Mouse (Mus musculus): Measurements from ENCODE around the gene Zfp607a. TPM values are rescaled to one million over a fixed set of nuclear protein-coding genes. Genes with fewer than 3 reads are reported as not detected.

Zfp607a gene
- 5.0 TPM for polyA plus RNA-seq (2014; fragmentation: Illumina TruSeq; extraction: RNeasy Lipid Tissue Mini Kit (QIAGEN cat#74804); ENCODE audit: low replicate concordance)

DNA sequence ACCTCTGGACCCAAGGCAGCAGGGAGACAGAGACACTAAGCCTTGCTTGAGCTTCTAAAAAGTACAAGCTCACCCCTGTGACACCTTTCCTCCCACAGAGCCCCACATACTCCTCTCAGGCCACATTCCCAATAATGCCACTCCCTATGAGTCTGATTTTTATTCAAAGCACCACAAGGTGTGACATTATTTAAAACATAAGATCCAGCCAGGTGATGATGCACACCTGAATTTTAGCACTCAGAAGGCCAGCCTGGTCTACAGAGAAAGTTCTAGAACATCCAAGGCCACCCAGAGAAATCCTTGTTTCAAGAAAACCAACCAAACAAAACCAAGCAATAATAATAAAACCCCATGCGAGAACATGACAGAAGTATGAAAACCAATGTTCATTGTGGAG, at the start of gene Zfp607a:
TSS of gene Zfp607a (plus strand) at position 301 of the 400 bp plus-strand sequence.

DNA sequence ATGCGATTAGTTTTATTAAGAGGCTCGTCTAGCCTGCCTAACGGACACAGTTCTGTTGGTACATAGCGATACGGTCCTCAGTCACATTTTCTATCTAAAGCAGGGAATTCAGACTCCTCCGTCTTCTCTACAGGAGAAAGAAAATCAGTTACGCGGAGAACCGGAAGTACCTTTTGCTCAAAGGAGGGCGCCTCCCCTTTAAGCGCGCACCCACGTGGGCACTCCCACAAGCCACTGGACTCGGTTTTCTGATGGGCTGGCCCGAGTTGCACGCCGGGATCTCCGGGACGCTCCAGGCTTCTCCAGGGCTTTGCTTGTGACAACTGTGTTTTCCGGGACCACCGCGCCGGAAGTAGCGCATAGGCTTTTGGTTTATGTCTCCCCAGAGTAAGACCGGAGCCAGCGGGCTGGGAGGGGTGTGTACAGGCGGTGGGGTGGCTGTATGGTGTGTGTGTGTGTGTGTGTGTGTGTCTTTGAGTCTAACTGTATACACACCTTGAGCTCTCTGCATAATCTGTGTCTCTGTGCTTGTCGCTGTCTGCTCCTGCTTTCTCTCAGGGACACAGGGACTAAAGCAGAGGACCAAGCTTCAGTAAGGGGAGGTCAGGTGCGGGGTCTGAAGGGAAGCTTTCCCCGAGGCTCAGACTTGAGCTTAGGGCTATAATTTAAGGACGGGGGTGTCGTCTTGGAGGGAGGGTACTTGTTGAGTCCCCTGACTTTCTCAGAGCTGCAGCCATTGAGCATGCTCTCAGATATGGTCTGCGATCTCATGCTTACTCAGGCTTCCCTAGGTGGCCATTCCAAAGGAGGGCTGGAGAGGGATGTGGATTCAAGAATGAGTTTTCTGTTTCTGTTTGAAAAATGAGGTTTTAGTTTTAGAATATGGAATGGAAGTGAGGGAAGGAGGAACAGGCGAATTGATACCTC, 18.7 kb upstream of the Zfp607a start, which contains the start of gene Zfp59:
TSS of gene Zfp59 (plus strand) at position 285 of the 927 bp plus-strand sequence.

DNA sequence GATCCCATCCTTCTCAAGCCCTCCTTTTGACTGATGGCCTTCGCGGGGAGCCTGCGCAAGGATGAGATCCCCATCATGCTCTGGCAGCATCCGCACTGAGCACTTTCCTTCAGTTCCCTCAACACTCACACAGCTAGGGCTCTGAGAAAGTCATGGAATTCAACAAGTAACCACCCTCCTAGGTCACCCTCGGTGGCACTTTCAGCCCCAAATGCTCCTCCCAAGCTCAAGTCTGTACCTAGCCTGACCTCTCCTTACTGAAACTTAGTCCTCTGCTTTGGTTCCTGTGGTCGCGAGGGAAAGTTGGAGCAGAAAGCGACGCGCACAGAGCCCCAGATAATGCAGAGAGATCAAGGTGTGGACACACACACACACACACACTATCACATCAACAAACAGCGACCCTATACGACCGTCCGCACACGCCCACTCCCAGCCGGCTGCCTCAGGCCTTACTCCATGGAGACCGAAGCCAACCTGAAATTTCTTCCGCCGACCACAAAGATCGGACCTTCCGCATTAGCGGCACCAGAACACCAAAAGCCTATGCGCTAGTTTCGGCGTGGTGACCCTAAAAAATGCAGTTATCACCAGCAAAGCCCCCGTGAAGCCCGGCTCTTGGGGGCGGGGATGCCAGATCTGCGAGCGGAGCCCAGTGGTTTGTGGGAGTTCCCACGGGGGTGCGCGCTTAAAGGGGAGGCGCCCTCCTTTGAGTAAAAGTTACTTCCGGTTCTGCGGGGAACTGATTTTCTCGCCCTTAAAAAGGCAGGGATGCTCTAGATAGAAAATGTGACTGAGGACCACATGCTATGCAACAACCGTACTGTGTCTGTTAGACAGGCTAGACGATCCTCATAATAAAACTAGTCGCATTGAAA, 71.7 kb downstream of the Zfp607a start, which contains the start of gene Zfp974:
TSS of gene Zfp974 (minus strand) at position 643 of the 878 bp plus-strand sequence.

Other genes starting within 250 kb of the Zfp607a start
- not detected for gene Ttc9b, start 203.6 kb upstream of the Zfp607a start, polyA plus RNA-seq (2014; fragmentation: Illumina TruSeq; extraction: RNeasy Lipid Tissue Mini Kit (QIAGEN cat#74804); ENCODE audit: low replicate concordance)
- not detected for gene Map3k10, start 182.9 kb upstream of the Zfp607a start, polyA plus RNA-seq (2014; fragmentation: Illumina TruSeq; extraction: RNeasy Lipid Tissue Mini Kit (QIAGEN cat#74804); ENCODE audit: low replicate concordance)
- gene Zfp607b, start 168.2 kb upstream of the Zfp607a start, polyA plus RNA-seq (2014; fragmentation: Illumina TruSeq; extraction: RNeasy Lipid Tissue Mini Kit (QIAGEN cat#74804); ENCODE audit: low replicate concordance), result 1.2 TPM
- gene Zfp60, start 126.1 kb upstream of the Zfp607a start, polyA plus RNA-seq (2014; fragmentation: Illumina TruSeq; extraction: RNeasy Lipid Tissue Mini Kit (QIAGEN cat#74804); ENCODE audit: low replicate concordance), result 16.3 TPM
- 15.1 TPM for gene Zfp626, start 50.3 kb upstream of the Zfp607a start, polyA plus RNA-seq (2014; fragmentation: Illumina TruSeq; extraction: RNeasy Lipid Tissue Mini Kit (QIAGEN cat#74804); ENCODE audit: low replicate concordance)
- gene Zfp59, start 18.9 kb upstream of the Zfp607a start, polyA plus RNA-seq (2014; fragmentation: Illumina TruSeq; extraction: RNeasy Lipid Tissue Mini Kit (QIAGEN cat#74804); ENCODE audit: low replicate concordance), result 10.1 TPM
- 12.4 TPM for gene Zfp974, start 71.9 kb downstream of the Zfp607a start, polyA plus RNA-seq (2014; fragmentation: Illumina TruSeq; extraction: RNeasy Lipid Tissue Mini Kit (QIAGEN cat#74804); ENCODE audit: low replicate concordance)
- 16.6 TPM for gene Zfp780b, start 121.6 kb downstream of the Zfp607a start, polyA plus RNA-seq (2014; fragmentation: Illumina TruSeq; extraction: RNeasy Lipid Tissue Mini Kit (QIAGEN cat#74804); ENCODE audit: low replicate concordance)
- gene Zfp850, start 156.6 kb downstream of the Zfp607a start, polyA plus RNA-seq (2014; fragmentation: Illumina TruSeq; extraction: RNeasy Lipid Tissue Mini Kit (QIAGEN cat#74804); ENCODE audit: low replicate concordance), result 4.5 TPM
- gene Psmc4, start 192.6 kb downstream of the Zfp607a start, polyA plus RNA-seq (2014; fragmentation: Illumina TruSeq; extraction: RNeasy Lipid Tissue Mini Kit (QIAGEN cat#74804); ENCODE audit: low replicate concordance), result 15.1 TPM
- gene Fcgbp, start 213.7 kb downstream of the Zfp607a start, polyA plus RNA-seq (2014; fragmentation: Illumina TruSeq; extraction: RNeasy Lipid Tissue Mini Kit (QIAGEN cat#74804); ENCODE audit: low replicate concordance), result 12.5 TPM